Mouse (Mus musculus): ENCODE data around the gene Supt6. TPM values are rescaled to one million over a fixed set of nuclear protein-coding genes. Genes with fewer than 3 reads are reported as not detected.

Supt6 gene
- total and polyA plus RNA-seq, 3 experiments: 39.6 to 93.2 (median 59.8) TPM

GRCm38 (mm10) chr11:78247012-78247348, 1.2 kb upstream of the Supt6 start:
- H3K36me3 ChIP-seq (ENCODE audit: control insufficient read depth in 1 of 2, insufficient read depth in 2 of 2, low read length in 2 of 2): peaks cover 9 to 34% of the 10 kb centered on the region in 2 experiments
- H3K4me1 ChIP-seq (ENCODE audit: control insufficient read depth in 1 of 2, insufficient read depth in 2 of 2, low read length in 2 of 2): peaks cover 14 to 18% of the 10 kb centered on the region in 2 experiments
- H3K9me3 ChIP-seq (replicated peaks; ENCODE audit: insufficient read depth, low read length): no peaks in the 10 kb centered on the region
- H3K27me3 ChIP-seq (ENCODE audit: control insufficient read depth in 1 of 2, insufficient read depth in 2 of 2, low read length in 2 of 2): no peaks in the 10 kb centered on the region
- TF ChIP-seq POLR2A (IDR thresholded peaks at IDR 0.05; ENCODE audit: control insufficient read depth in 1 of 2, insufficient read depth in 1 of 2, low read depth in 1 of 2, low read length in 2 of 2, poor library complexity in 1 of 2) (no peak), SIN3A (IDR thresholded peaks at IDR 0.05; ENCODE audit: low read length) (no peak), E2F4 (IDR thresholded peaks at IDR 0.05; ENCODE audit: borderline replicate concordance, low read depth, low read length) (no peak), MYC (IDR thresholded peaks at IDR 0.05; ENCODE audit: low read depth, low read length) (no peak), CTCF (IDR thresholded peaks at IDR 0.05 in 2 of 3, conservative IDR thresholded peaks at IDR 0.05 in 1 of 3; ENCODE audit: control insufficient read depth in 1 of 3, insufficient read depth in 1 of 3, low read depth in 2 of 3, low read length in 3 of 3, poor library complexity in 1 of 3, severe bottlenecking in 1 of 3) (no peak), BHLHE40 (IDR thresholded peaks at IDR 0.05; ENCODE audit: borderline replicate concordance, low read depth, low read length) (no peak), NRF1 (IDR thresholded peaks at IDR 0.05; ENCODE audit: insufficient read depth, low read depth, low read length, poor library complexity, severe bottlenecking) (no peak), TBP (IDR thresholded peaks at IDR 0.05; ENCODE audit: low read depth, low read length) (no peak), MAZ (IDR thresholded peaks at IDR 0.05; ENCODE audit: low read depth, low read length) (no peak), ELF1 (IDR thresholded peaks at IDR 0.05; ENCODE audit: low read depth, low read length) (no peak), CHD1 (IDR thresholded peaks at IDR 0.05; ENCODE audit: low read depth, low read length) (no peak), MAX (IDR thresholded peaks at IDR 0.05; ENCODE audit: low read length) (no peak), USF1 (IDR thresholded peaks at IDR 0.05; ENCODE audit: low read depth, low read length) (no peak), POLR2AphosphoS5 (IDR thresholded peaks at IDR 0.05; ENCODE audit: borderline replicate concordance, low read depth, low read length) (no peak), ZC3H11A (IDR thresholded peaks at IDR 0.05; ENCODE audit: low read depth, low read length) (no peak), USF2 (IDR thresholded peaks at IDR 0.05; ENCODE audit: borderline replicate concordance in 1 of 2, insufficient read depth in 1 of 2, low read depth in 1 of 2, low read length in 2 of 2) (no peak), GABPA (IDR thresholded peaks at IDR 0.05; ENCODE audit: low read depth, low read length) (no peak)
- DNase-seq (ENCODE audit: low read depth, low spot score): no peak
- H3K79me2 ChIP-seq (ENCODE audit: control insufficient read depth, insufficient read depth, low read length, poor library complexity): peaks cover 63% of the 10 kb centered on the region
- no peak overlapping the region; a peak in 1 of 4 replicates for H3K4me3 ChIP-seq (ENCODE audit: control insufficient read depth in 1 of 2, insufficient read depth in 1 of 2, low read depth in 2 of 2, low read length in 2 of 2)
- no peak overlapping the region for H3K27ac ChIP-seq (ENCODE audit: control insufficient read depth, low read depth, low read length)
- H3K9ac ChIP-seq (ENCODE audit: control insufficient read depth, low read depth, low read length, poor library complexity, severe bottlenecking): 0 out of 2 replicates have a peak overlapping the region, but pooled peaks have one; percentile 5

- no peak for DNase-seq (ENCODE audit: low read depth, low spot score)
- peaks cover 5 to 34% of the 10 kb centered on the region in 2 experiments for H3K36me3 ChIP-seq (ENCODE audit: control insufficient read depth in 1 of 2, insufficient read depth in 2 of 2, low read length in 2 of 2)
- no peak overlapping the region for H3K27ac ChIP-seq (ENCODE audit: control insufficient read depth, low read depth, low read length)
- peaks cover 14 to 18% of the 10 kb centered on the region in 2 experiments for H3K4me1 ChIP-seq (ENCODE audit: control insufficient read depth in 1 of 2, insufficient read depth in 2 of 2, low read length in 2 of 2)
- H3K79me2 ChIP-seq (ENCODE audit: control insufficient read depth, insufficient read depth, low read length, poor library complexity): peaks cover 68% of the 10 kb centered on the region
- peak overlapping the region; percentile 75 for H3K9ac ChIP-seq (ENCODE audit: control insufficient read depth, low read depth, low read length, poor library complexity, severe bottlenecking)
- peak overlapping the region; percentile 83 to 90 for H3K4me3 ChIP-seq (ENCODE audit: control insufficient read depth in 1 of 2, insufficient read depth in 1 of 2, low read depth in 2 of 2, low read length in 2 of 2)
- H3K9me3 ChIP-seq (replicated peaks; ENCODE audit: insufficient read depth, low read length): no peaks in the 10 kb centered on the region
- no peak for TF ChIP-seq HCFC1 (IDR thresholded peaks at IDR 0.05; ENCODE audit: low read depth, low read length)
- TF ChIP-seq POLR2A (IDR thresholded peaks at IDR 0.05; ENCODE audit: control insufficient read depth in 1 of 2, insufficient read depth in 1 of 2, low read depth in 1 of 2, low read length in 2 of 2, poor library complexity in 1 of 2): no peak
- no peak for TF ChIP-seq ZNF384 (IDR thresholded peaks at IDR 0.05; ENCODE audit: low read depth, low read length)
- no peak for TF ChIP-seq USF1 (IDR thresholded peaks at IDR 0.05; ENCODE audit: low read depth, low read length)
- no peak for TF ChIP-seq GABPA (IDR thresholded peaks at IDR 0.05; ENCODE audit: low read depth, low read length)
- TF ChIP-seq ZMIZ1 (IDR thresholded peaks at IDR 0.05; ENCODE audit: low read depth, low read length): no peak
- TF ChIP-seq MAZ (IDR thresholded peaks at IDR 0.05; ENCODE audit: low read depth, low read length): no peak
- no peak for TF ChIP-seq JUND (IDR thresholded peaks at IDR 0.05; ENCODE audit: low read depth, low read length)
- no peak for TF ChIP-seq MYC (IDR thresholded peaks at IDR 0.05; ENCODE audit: low read depth, low read length)
- TF ChIP-seq CHD2 (IDR thresholded peaks at IDR 0.05; ENCODE audit: low read length): no peak
- no peak for TF ChIP-seq BHLHE40 (IDR thresholded peaks at IDR 0.05; ENCODE audit: borderline replicate concordance, low read depth, low read length)
- no peak for TF ChIP-seq ELF1 (IDR thresholded peaks at IDR 0.05; ENCODE audit: low read depth, low read length)
- TF ChIP-seq CHD1 (IDR thresholded peaks at IDR 0.05; ENCODE audit: low read depth, low read length): no peak
- H3K27me3 ChIP-seq (ENCODE audit: control insufficient read depth in 1 of 2, insufficient read depth in 2 of 2, low read length in 2 of 2): no peaks in the 10 kb centered on the region
These were observed 678 bp upstream of the Supt6 start for GRCm38 (mm10) chr11:78246318-78247011.
